Mouse (Mus musculus) liver, embryonic 14.5 days (tissue): ENCODE data around the gene Unc45a. TPM values are rescaled to one million over a fixed set of nuclear protein-coding genes. Genes with fewer than 3 reads are reported as not detected.

Experiments
- ATAC-seq: fragments of 200-750 bp; cut with Nextera tagmentation; 2 replicates; pipeline ENCODE4 v1.8.0; 2017; ENCODE audit warnings: moderate number of reproducible peaks, mild to moderate bottlenecking, moderate library complexity; ENCODE audit not compliant: insufficient read depth
- DNase-seq, 3 experiments: peaks; one replicate each; pipeline ENCODE4 v3.0.0-alpha.2; 2012 to 2013; ENCODE audit warnings: low read depth in 3 of 3, low spot score in 3 of 3
- H3K27ac ChIP-seq: fragments of 300-500 bp; sonication (generic); 2 replicates; pipeline ENCODE4 v1.5.1; 2014; ENCODE audit warnings: moderate library complexity, mild to moderate bottlenecking, control low read depth, inconsistent platforms
- H3K27me3 ChIP-seq: fragments of 300-500 bp; sonication (generic); 2 replicates; pipeline ENCODE4 v1.6.1; 2014; ENCODE audit warnings: mild to moderate bottlenecking, low read length, moderate library complexity; ENCODE audit not compliant: control insufficient read depth, insufficient read depth
- H3K36me3 ChIP-seq: fragments of 300-500 bp; sonication (generic); replicated peaks from 2 replicates; pipeline ENCODE4 v1.6.1; 2014; ENCODE audit warnings: low read depth; ENCODE audit not compliant: control insufficient read depth, insufficient read depth
- H3K4me1 ChIP-seq, 2 experiments: fragments of 200-500 bp in 1 of 2; fragments of 300-500 bp in 1 of 2; sonication (generic) in 1 of 2; replicated peaks; 2 replicates each; pipeline ENCODE4 v1.6.1; 2012 to 2014; ENCODE audit warnings: antibody characterized with exemption in 1 of 2, inconsistent platforms in 1 of 2, low read length in 1 of 2; ENCODE audit not compliant: control insufficient read depth in 2 of 2, insufficient read depth in 2 of 2
- H3K4me2 ChIP-seq: fragments of 300-500 bp; sonication (generic); 2 replicates; pipeline ENCODE4 v1.6.1; 2014; ENCODE audit warnings: low read depth, mild to moderate bottlenecking, control low read depth, moderate library complexity
- H3K4me3 ChIP-seq, 2 experiments: fragments of 200-500 bp in 1 of 2; fragments of 300-500 bp in 1 of 2; sonication (generic) in 1 of 2; 2 replicates each; pipeline ENCODE4 v1.5.1; 2012 to 2014; ENCODE audit warnings: low read depth in 2 of 2, low read length in 2 of 2, mild to moderate bottlenecking in 2 of 2, control low read depth in 1 of 2, inconsistent platforms in 1 of 2, moderate library complexity in 1 of 2; ENCODE audit not compliant: insufficient read depth in 1 of 2
- H3K9ac ChIP-seq: fragments of 300-500 bp; sonication (generic); replicated peaks from 2 replicates; pipeline ENCODE4 v1.6.1; 2014; ENCODE audit warnings: mild to moderate bottlenecking, control low read depth, moderate library complexity
- H3K9me3 ChIP-seq: fragments of 300-500 bp; sonication (generic); 2 replicates; pipeline ENCODE4 v1.6.1; 2016; ENCODE audit warnings: low read length, mixed read lengths; ENCODE audit not compliant: control insufficient read depth
- CTCF ChIP-seq: IDR thresholded peaks from 2 replicates; pipeline ENCODE4 v1.5.1; 2016; ENCODE audit warnings: antibody characterized with exemption, low read depth, control low read depth
- EP300 ChIP-seq: IDR thresholded peaks from 2 replicates; pipeline ENCODE4 v1.6.1; 2016; ENCODE audit warnings: antibody characterized with exemption, low read depth
- WGBS: fragments of 180-500 bp; shearing (Covaris S2); extraction: QIAGEN DNeasy Blood & Tissue Kit; methylation state at CpG from one replicate; pipeline ENCODE4 v1.1.7; 2014; ENCODE audit not compliant: insufficient replicate concordance; 5-methylcytosine and 5-hydroxymethylcytosine counted together
- polyA plus RNA-seq, 2 experiments: library from polyadenylated mRNA; depleted of rRNA in 1 of 2; stranded (reverse) in 1 of 2; unstranded in 1 of 2; fragments of >200 nt; fragmentation: Nextera tagmentation in 1 of 2; extraction: Ambion mirVana in 1 of 2; gene quantifications; 2 replicates each; pipeline versions ENCODE4 v1.2.1 to v1.2.3; 2012 to 2014

Gene Unc45a
- polyA plus RNA-seq (2012; rRNA removed), result 3.8 and 7.1 TPM in 2 replicates
- 5.6 and 7.3 TPM in 2 replicates for polyA plus RNA-seq (2014; fragmentation: Nextera tagmentation; extraction: Ambion mirVana)

DNA sequence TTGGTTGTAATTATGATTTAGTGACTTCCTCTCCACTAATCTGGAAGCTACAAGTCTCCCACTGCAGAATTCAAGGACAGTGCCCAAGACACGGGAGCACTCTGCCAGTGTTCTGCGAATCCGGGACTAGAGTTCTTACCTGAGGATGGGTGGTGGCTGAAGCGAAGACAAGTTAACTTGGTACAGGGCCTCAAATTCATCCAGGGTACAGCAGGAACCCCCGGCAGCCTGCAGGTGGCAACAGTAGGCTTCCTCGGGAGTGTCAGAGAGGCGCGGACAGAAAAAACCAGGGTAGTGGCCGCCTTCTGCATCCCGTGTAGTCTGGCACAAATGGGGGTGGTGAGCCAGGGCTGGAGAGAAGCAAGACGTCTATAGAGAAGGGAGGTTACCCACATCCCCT is at the start of gene Unc45a:
Gene Unc45a, minus strand, starts transcription at position 213 of the 400 bp plus-strand sequence.
- 2% methylated on average over 11 of the region's 11 CpGs for WGBS
- Histone ChIP-seq H3K4me1 (peaks cover 6 to 31% of the 10 kb centered on the region in 2 experiments; a peak in 3 of 4 replicates), H3K4me2 (peak within 1 kb of the TSS; percentile 77), H3K9me3 (no peaks in the 10 kb centered on the region), H3K27ac (peak within 1 kb of the TSS; percentile 73), H3K36me3 (peaks cover 10% of the 10 kb centered on the region), H3K4me3 (peak within 1 kb of the TSS; percentile 64 to 86), H3K27me3 (no peaks in the 10 kb centered on the region), H3K9ac (peak within 1 kb of the TSS; percentile 85)
- DNase-seq (peak; percentile 63 to 74 (median 67)), ATAC-seq (peak; percentile 36)
- TF ChIP-seq CTCF, result peak; percentile 88
- TF ChIP-seq EP300, result no peak

DNA sequence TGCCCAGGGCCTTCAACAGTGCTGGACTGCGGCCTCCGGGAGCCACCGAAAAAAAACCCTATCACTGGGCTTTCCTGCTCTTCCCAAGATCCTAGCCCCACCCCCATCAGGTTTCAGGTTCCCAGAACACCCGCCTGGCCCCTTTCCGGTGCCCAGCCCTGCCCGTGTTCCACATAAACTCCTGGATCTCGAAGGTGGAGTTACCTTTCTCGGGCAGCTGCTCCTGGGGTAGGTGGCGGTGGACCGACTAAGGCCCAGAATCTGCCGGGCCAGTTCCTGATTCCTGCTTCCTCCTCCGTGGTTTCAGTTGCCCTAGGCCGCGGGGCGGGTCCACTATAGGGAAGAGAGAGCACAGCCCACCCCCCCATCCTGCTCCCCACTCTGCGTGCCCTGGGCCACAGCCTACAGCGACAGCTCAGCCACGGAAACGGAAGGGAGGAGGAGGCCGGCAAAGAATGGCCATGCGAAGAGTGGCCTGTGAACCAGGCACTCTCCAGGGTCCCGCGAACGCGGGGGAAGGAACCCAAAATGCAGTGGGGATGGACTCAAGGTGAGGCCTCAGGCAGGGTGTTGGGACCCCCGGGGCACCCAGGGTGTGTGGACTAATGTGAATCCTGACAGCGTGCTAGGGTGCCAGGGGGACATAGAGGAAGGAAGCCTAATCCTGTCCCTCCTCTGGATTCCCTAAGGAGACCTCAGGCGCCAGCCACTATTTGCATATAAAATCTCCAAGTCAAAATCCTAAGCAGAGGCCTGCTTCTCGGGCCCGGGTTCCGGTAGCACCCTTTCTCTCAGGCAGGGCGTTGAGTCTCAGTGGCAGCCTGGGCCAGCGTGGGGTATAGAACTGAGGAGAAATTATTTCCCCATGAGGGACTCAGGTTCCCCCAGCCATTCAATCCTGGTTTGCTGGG is 47.1 kb upstream of the Unc45a start, which contains the start of gene Fes:
Gene Fes, minus strand, starts transcription at position 314 of the 911 bp plus-strand sequence.
- WGBS, result 10% methylated on average over 33 of the region's 33 CpGs
- Histone ChIP-seq H3K4me2 (peak within 1 kb of the TSS; percentile 42), H3K9ac (peak within 1 kb of the TSS; percentile 40; the same call in 1 of the 2 replicates), H3K4me1 (no peaks in the 10 kb centered on the region), H3K4me3 (peak within 1 kb of the TSS; percentile 33 to 34), H3K36me3 (no peaks in the 10 kb centered on the region; the same call in 1 of the 2 replicates), H3K9me3 (no peaks in the 10 kb centered on the region), H3K27me3 (peaks cover 21% of the 10 kb centered on the region), H3K27ac (no peak within 1 kb of the TSS; the same call in 1 of the 2 replicates)
- peak; percentile 34 for ATAC-seq
- TF ChIP-seq EP300 (no peak), CTCF (no peak)
- no peak for DNase-seq

DNA sequence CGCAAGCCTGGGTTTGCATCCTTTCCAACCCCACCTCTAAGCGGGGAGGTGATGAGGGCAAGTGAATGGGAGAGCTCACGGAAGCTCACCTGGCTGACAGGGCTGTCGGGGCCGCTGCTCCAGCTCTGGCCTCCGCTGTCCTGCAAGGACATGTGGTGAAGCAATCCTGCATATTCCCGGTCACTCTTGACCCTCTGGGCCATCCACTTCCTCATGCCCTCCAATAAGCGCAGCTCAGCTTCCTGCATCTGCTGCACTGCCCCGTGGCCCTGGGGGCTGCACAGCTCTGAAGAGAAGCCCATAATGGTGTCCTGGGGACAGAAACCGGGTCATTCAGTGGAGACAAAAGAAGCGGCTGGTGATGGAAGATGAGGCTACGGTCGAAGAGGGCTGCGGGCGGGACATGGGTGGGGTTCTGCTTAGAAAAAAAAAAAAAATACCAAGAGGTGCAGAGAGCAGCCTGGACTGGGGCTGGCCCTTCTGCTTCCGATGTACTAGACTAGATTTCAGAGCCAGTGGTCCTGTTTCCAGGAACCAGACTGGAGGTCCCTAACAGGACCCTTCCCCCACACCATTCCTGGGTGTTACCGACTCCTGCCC is 46.3 kb upstream of the Unc45a start:
- Histone ChIP-seq H3K9ac (peak overlapping the region; percentile 40; the same call in 1 of the 2 replicates), H3K36me3 (no peaks in the 10 kb centered on the region; the same call in 1 of the 2 replicates), H3K27me3 (peaks cover 21% of the 10 kb centered on the region), H3K27ac (no peak overlapping the region), H3K4me2 (peak overlapping the region; percentile 42), H3K4me1 (no peaks in the 10 kb centered on the region), H3K9me3 (no peaks in the 10 kb centered on the region), H3K4me3 (peak overlapping the region; percentile 33 to 34)
- DNase-seq, result no peak
- TF ChIP-seq CTCF, result no peak
- TF ChIP-seq EP300, result no peak
- WGBS, result 8% methylated on average over 17 of the region's 17 CpGs
- ATAC-seq, result no peak

DNA sequence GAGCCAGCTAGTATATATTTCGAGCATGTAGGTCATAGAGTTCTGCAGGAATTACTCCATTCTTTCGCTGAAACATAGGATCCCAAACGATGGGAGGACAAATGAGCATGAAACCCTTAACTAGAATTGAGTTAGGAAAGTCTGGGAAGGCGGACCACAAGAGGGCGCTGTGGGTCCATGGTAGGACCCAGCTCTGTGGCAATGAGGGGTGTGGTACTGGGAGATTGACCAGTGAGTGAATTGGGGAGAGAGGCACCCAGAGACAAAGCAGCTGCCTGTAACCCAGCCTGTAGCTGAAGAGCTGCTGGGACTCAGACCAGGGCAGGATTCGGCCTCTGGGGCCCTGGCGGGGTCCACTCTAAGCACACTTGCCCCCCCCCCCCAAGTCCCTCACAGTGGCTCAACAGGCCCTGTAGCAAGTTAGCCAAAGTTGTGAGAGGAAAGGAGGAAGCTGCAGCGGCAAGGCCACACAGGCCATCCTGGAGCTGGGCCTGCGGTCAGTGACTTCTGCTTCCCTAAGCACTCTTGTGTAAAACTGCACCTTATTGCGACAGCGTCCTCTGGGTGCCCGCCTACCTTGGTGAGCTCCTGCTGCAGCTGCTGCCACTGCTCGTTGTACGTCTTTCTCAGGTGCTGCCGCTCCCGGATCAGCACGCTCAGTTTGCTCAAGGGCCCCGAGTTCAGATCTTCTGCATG is 45.6 kb upstream of the Unc45a start:
- TF ChIP-seq CTCF (peak; percentile 95), EP300 (no peak)
- peak; percentile 51; the same call in 1 of the 2 replicates for ATAC-seq
- Histone ChIP-seq H3K4me3 (peak overlapping the region; percentile 33 to 34), H3K9me3 (no peaks in the 10 kb centered on the region), H3K4me2 (peak overlapping the region; percentile 42), H3K9ac (no peak overlapping the region), H3K27me3 (peaks cover 21% of the 10 kb centered on the region), H3K36me3 (no peaks in the 10 kb centered on the region), H3K4me1 (no peaks in the 10 kb centered on the region), H3K27ac (no peak overlapping the region)
- peak; percentile 62 to 67 (median 63) for DNase-seq
- WGBS, result 5% methylated on average over 18 of the region's 18 CpGs
